Mouse (Mus musculus) MEL (cell line): Measurements from ENCODE around the gene Olfr325. TPM values are rescaled to one million over a fixed set of nuclear protein-coding genes. Genes with fewer than 3 reads are reported as not detected.

Experiments used
- DNase-seq: peaks from one replicate; pipeline ENCODE4 v3.0.0; 2011; ENCODE audit warnings: low read depth, low spot score
- H3K27ac ChIP-seq: 2 replicates; pipeline ENCODE4 v1.5.1; 2012; ENCODE audit warnings: low read depth, mild to moderate bottlenecking, control low read depth, low read length, moderate library complexity; ENCODE audit not compliant: control insufficient read depth
- H3K27me3 ChIP-seq, 2 experiments: fragments of 150-350 bp in 1 of 2; sonication (generic) in 1 of 2; 2 replicates each; pipeline ENCODE4 v1.6.1; 2012; ENCODE audit warnings: low read length in 2 of 2, mild to moderate bottlenecking in 2 of 2, improper control_type of control experiment in 1 of 2, moderate library complexity in 1 of 2; ENCODE audit not compliant: insufficient read depth in 2 of 2, control insufficient read depth in 1 of 2
- H3K36me3 ChIP-seq, 2 experiments: 2 replicates each; pipeline ENCODE4 v1.6.1; 2012 to 2014; ENCODE audit warnings: low read length in 2 of 2, improper control_type of control experiment in 1 of 2, inconsistent platforms in 1 of 2, mild to moderate bottlenecking in 1 of 2; ENCODE audit not compliant: insufficient read depth in 2 of 2, control insufficient read depth in 1 of 2
- H3K4me1 ChIP-seq, 2 experiments: fragments of 150-350 bp in 1 of 2; sonication (generic) in 1 of 2; 2 replicates each; pipeline ENCODE4 v1.6.1; 2012; ENCODE audit warnings: low read length in 2 of 2, improper control_type of control experiment in 1 of 2, mild to moderate bottlenecking in 1 of 2; ENCODE audit not compliant: insufficient read depth in 2 of 2, control insufficient read depth in 1 of 2
- H3K4me3 ChIP-seq, 2 experiments: fragments of 150-350 bp in 1 of 2; sonication (generic) in 1 of 2; 2 replicates each; pipeline ENCODE4 v1.5.1; 2012; ENCODE audit warnings: low read depth in 2 of 2, low read length in 2 of 2, mild to moderate bottlenecking in 2 of 2, moderate library complexity in 2 of 2, control low read depth in 1 of 2, improper control_type of control experiment in 1 of 2; ENCODE audit not compliant: control insufficient read depth in 1 of 2, insufficient read depth in 1 of 2
- H3K79me2 ChIP-seq: 2 replicates; pipeline ENCODE4 v1.6.1; 2012; ENCODE audit warnings: mild to moderate bottlenecking, low read length, moderate library complexity; ENCODE audit not compliant: control insufficient read depth, poor library complexity, insufficient read depth
- H3K9ac ChIP-seq: 2 replicates; pipeline ENCODE4 v1.6.1; 2012; ENCODE audit warnings: low read depth, mild to moderate bottlenecking, control low read depth, low read length, moderate library complexity; ENCODE audit not compliant: control insufficient read depth, poor library complexity, severe bottlenecking
- H3K9me3 ChIP-seq: fragments of 150-350 bp; sonication (generic); replicated peaks from 2 replicates; pipeline ENCODE4 v1.6.1; 2012; ENCODE audit warnings: mild to moderate bottlenecking, low read length, improper control_type of control experiment, moderate library complexity; ENCODE audit not compliant: insufficient read depth
- CHD2 ChIP-seq: IDR thresholded peaks from 2 replicates; pipeline ENCODE4 v1.6.1; 2011; ENCODE audit warnings: low read length, improper control_type of control experiment
- CTCF ChIP-seq, 3 experiments: IDR thresholded peaks in 2 of 3; conservative IDR thresholded peaks in 1 of 3; 2 replicates each; pipeline ENCODE4 v1.5.1; 2011 to 2012; ENCODE audit warnings: low read length in 3 of 3, low read depth in 2 of 3, mild to moderate bottlenecking in 2 of 3, improper control_type of control experiment in 1 of 3, inconsistent platforms in 1 of 3, mixed read lengths in 1 of 3, moderate library complexity in 1 of 3; ENCODE audit not compliant: control insufficient read depth in 1 of 3, insufficient read depth in 1 of 3, poor library complexity in 1 of 3, severe bottlenecking in 1 of 3
- EP300 ChIP-seq, 2 experiments: IDR thresholded peaks; 2 replicates each; pipeline ENCODE4 v1.6.1; 2011; ENCODE audit warnings: improper control_type of control experiment in 2 of 2, low read length in 2 of 2, low read depth in 1 of 2, mild to moderate bottlenecking in 1 of 2
- ETS1 ChIP-seq: IDR thresholded peaks from 2 replicates; pipeline ENCODE4 v1.6.1; 2012; ENCODE audit warnings: low read depth, mild to moderate bottlenecking, inconsistent platforms, low read length, improper control_type of control experiment, moderate library complexity
- GABPA ChIP-seq: IDR thresholded peaks from 2 replicates; pipeline ENCODE4 v1.6.1; 2012; ENCODE audit warnings: low read depth, mild to moderate bottlenecking, inconsistent platforms, low read length, improper control_type of control experiment, moderate library complexity
- HCFC1 ChIP-seq: IDR thresholded peaks from 2 replicates; pipeline ENCODE4 v1.6.1; 2012; ENCODE audit warnings: low read depth, mild to moderate bottlenecking, inconsistent platforms, low read length, improper control_type of control experiment, moderate library complexity
- MAZ ChIP-seq: IDR thresholded peaks from 2 replicates; pipeline ENCODE4 v1.6.1; 2012; ENCODE audit warnings: low read depth, mild to moderate bottlenecking, inconsistent platforms, low read length, improper control_type of control experiment
- MXI1 ChIP-seq: IDR thresholded peaks from 2 replicates; pipeline ENCODE4 v1.6.1; 2011; ENCODE audit warnings: mild to moderate bottlenecking, low read depth, low read length, improper control_type of control experiment
- MYC ChIP-seq: IDR thresholded peaks from 2 replicates; pipeline ENCODE4 v1.6.1; 2011; ENCODE audit warnings: low read depth, mild to moderate bottlenecking, low read length, improper control_type of control experiment, moderate library complexity
- NELFE ChIP-seq: IDR thresholded peaks from 2 replicates; pipeline ENCODE4 v1.6.1; 2011; ENCODE audit warnings: low read depth, low read length, improper control_type of control experiment
- POLR2A ChIP-seq, 2 experiments: IDR thresholded peaks; 2 replicates each; pipeline ENCODE4 v1.6.1; 2011 to 2012; ENCODE audit warnings: low read length in 2 of 2, mild to moderate bottlenecking in 2 of 2, control low read depth in 1 of 2, improper control_type of control experiment in 1 of 2, low read depth in 1 of 2, moderate library complexity in 1 of 2; ENCODE audit not compliant: control insufficient read depth in 1 of 2, insufficient read depth in 1 of 2, poor library complexity in 1 of 2
- POLR2AphosphoS5 ChIP-seq: IDR thresholded peaks from 2 replicates; pipeline ENCODE4 v1.6.1; 2012; ENCODE audit warnings: low read depth, borderline replicate concordance, mild to moderate bottlenecking, inconsistent platforms, low read length, moderate library complexity, mixed read lengths
- RAD21 ChIP-seq: IDR thresholded peaks from 2 replicates; pipeline ENCODE4 v1.6.1; 2011; ENCODE audit warnings: mild to moderate bottlenecking, low read depth, low read length, improper control_type of control experiment
- RCOR1 ChIP-seq: IDR thresholded peaks from 2 replicates; pipeline ENCODE4 v1.6.1; 2012; ENCODE audit warnings: low read depth, mild to moderate bottlenecking, inconsistent platforms, low read length, improper control_type of control experiment
- SIN3A ChIP-seq: IDR thresholded peaks from 2 replicates; pipeline ENCODE4 v1.6.1; 2012; ENCODE audit warnings: low read length, improper control_type of control experiment, inconsistent platforms
- TAL1 ChIP-seq: IDR thresholded peaks from 2 replicates; pipeline ENCODE4 v1.6.1; 2012; ENCODE audit warnings: mild to moderate bottlenecking, inconsistent platforms, low read length, moderate library complexity, mixed read lengths
- TCF12 ChIP-seq: IDR thresholded peaks from 2 replicates; pipeline ENCODE4 v1.6.1; 2014; ENCODE audit warnings: low read depth, mild to moderate bottlenecking, inconsistent platforms, low read length, improper control_type of control experiment, moderate library complexity
- USF1 ChIP-seq: IDR thresholded peaks from 2 replicates; pipeline ENCODE4 v1.6.1; 2014; ENCODE audit warnings: low read depth, mild to moderate bottlenecking, inconsistent platforms, low read length, improper control_type of control experiment, moderate library complexity
- USF2 ChIP-seq, 2 experiments: IDR thresholded peaks; 2 replicates each; pipeline ENCODE4 v1.6.1; 2011 to 2012; ENCODE audit warnings: improper control_type of control experiment in 2 of 2, low read length in 2 of 2, borderline replicate concordance in 1 of 2, inconsistent platforms in 1 of 2, low read depth in 1 of 2, mild to moderate bottlenecking in 1 of 2; ENCODE audit not compliant: insufficient read depth in 1 of 2
- ZC3H11A ChIP-seq: IDR thresholded peaks from 2 replicates; pipeline ENCODE4 v1.6.1; 2012; ENCODE audit warnings: low read depth, mild to moderate bottlenecking, inconsistent platforms, low read length, improper control_type of control experiment
- ZKSCAN1 ChIP-seq: IDR thresholded peaks from 2 replicates; pipeline ENCODE4 v1.6.1; 2012; ENCODE audit warnings: low read depth, mild to moderate bottlenecking, inconsistent platforms, low read length, improper control_type of control experiment, moderate library complexity
- ZNF384 ChIP-seq: IDR thresholded peaks from 2 replicates; pipeline ENCODE4 v1.6.1; 2012; ENCODE audit warnings: low read depth, mild to moderate bottlenecking, inconsistent platforms, low read length, improper control_type of control experiment
- polyA plus RNA-seq, 2 experiments: library from polyadenylated mRNA; stranded (reverse) in 1 of 2; unstranded in 1 of 2; fragments of >175 nt in 1 of 2; fragments of >200 nt in 1 of 2; gene quantifications; 2 replicates each; pipeline versions ENCODE4 v1.2.1 to v1.2.4; 2012; ENCODE audit warnings: low replicate concordance in 2 of 2, low read depth in 1 of 2; ENCODE audit not compliant: insufficient read length in 2 of 2, insufficient read depth in 1 of 2, missing spikeins in 1 of 2
- total RNA-seq: library from RNA; depleted of rRNA; stranded (reverse); fragments of 300-350 nt; gene quantifications from 2 replicates; pipeline ENCODE4 v1.2.3, GENCODE M21; 2012

Gene Olfr325
- total and polyA plus RNA-seq, 3 experiments: not detected

DNA sequence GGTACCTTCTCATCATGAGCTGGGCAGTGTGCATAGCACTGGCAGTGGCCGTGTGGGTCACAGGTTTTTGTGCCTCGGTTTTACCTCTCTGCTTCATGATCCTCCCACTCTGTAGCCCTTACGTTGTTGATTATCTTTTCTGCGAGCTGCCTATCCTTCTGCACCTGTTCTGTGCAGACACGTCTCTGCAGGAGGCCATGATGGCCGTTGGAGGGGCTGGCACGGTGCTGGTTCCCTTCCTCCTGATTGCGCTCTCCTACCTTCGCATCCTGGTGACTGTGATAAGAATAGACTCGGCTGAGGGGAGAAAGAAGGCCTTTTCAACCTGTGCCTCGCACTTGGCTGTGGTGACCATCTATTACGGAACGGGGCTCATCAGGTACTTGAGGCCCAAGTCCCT, 20.3 kb downstream of the Olfr325 start:
- peaks cover 4 to 7% of the 10 kb centered on the region in 2 experiments; a peak in 3 of 4 replicates for H3K27me3 ChIP-seq
- H3K36me3 ChIP-seq: no peaks in the 10 kb centered on the region; a peak in 1 of 4 replicates
- H3K9ac ChIP-seq: no peak overlapping the region
- DNase-seq: peak; percentile 30
- peaks cover 0 to 7% of the 10 kb centered on the region in 2 experiments; a peak in 1 of 4 replicates for H3K4me1 ChIP-seq
- no peaks in the 10 kb centered on the region for H3K79me2 ChIP-seq
- no peak overlapping the region for H3K4me3 ChIP-seq
- TF ChIP-seq TCF12: peak; percentile 62; the same call in 1 of the 2 replicates
- TF ChIP-seq RAD21: no peak
- peak in 1 of 2 experiments; percentile 64; a peak in 2 of 4 replicates for TF ChIP-seq EP300 (IDR thresholded peaks at IDR 0.05; ENCODE audit: low read depth in 1 of 2, low read length in 2 of 2)
- TF ChIP-seq TAL1: peak; percentile 43
- no peak overlapping the region for H3K27ac ChIP-seq
- no peaks in the 10 kb centered on the region for H3K9me3 ChIP-seq

DNA sequence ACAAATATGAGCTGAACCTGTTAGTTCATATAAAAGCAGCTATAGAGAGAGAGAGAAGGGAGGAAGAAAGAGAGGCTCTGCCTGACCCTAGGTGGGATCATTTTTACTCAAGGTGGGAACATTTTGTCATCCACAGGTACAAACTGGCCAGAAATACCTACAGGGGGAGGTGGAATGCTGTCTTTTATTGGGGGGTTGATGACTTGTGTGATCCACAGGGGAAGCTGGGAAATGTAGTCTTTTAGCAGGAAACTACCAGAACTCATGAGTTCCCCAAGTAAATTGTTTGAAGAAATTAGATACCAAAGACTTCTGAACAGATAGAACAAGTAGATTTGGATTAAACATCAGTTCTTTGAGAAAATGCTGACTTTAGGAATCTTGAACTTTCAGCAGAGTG, 24.5 kb downstream of the Olfr325 start:
- no peak overlapping the region for H3K4me3 ChIP-seq
- H3K79me2 ChIP-seq: no peaks in the 10 kb centered on the region
- peaks cover 0 to 5% of the 10 kb centered on the region in 2 experiments; a peak in 2 of 4 replicates for H3K36me3 ChIP-seq
- no peak overlapping the region for H3K9ac ChIP-seq
- DNase-seq: no peak
- H3K27ac ChIP-seq: no peak overlapping the region
- TF ChIP-seq HCFC1 (peak; percentile 63; the same call in 1 of the 2 replicates), GABPA (no peak)
- no peaks in the 10 kb centered on the region for H3K9me3 ChIP-seq
- H3K4me1 ChIP-seq: peaks cover 2 to 14% of the 10 kb centered on the region in 2 experiments; a peak in 1 of 4 replicates
- peaks cover 0 to 4% of the 10 kb centered on the region in 2 experiments; a peak in 2 of 4 replicates for H3K27me3 ChIP-seq

DNA sequence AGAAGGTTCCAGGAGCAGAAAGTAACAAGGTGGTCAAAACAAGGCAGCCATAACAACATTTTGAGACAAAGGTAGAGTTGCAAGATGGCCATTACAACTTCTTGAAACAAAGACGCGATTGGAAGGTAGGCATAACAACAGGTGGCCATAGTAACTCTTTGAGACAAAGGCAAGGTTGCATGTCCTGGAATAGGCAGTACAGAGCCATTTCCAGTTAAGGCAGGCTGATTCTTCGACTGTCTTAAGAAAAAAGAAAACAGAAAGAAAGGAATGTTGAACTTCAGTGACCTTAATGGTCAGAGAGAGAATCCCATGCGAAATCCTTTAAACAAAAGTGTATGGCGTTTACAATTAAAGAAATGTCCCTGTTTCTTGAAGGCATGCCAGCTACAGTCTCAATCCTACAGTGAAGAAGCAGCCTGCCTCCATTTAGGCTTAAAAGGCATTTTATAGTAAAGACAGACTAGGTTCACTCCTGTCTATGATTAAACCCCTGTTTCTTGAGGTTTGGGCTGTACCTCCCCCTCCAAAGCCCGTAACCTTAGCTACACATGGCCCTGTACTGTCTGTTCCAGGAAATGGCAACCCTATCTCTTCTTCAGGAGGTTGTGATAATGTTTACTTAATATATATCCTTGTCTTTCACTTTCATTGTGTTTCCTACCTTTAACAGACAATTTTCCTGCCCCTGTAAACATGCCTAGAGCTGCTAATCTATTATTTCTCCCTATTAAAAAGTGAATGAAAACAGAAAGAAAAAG, 25.4 kb downstream of the Olfr325 start:
- peak; percentile 49 for DNase-seq
- Histone ChIP-seq H3K27ac (no peak overlapping the region), H3K4me1 (peaks cover 2 to 9% of the 10 kb centered on the region in 2 experiments; a peak in 1 of 4 replicates), H3K36me3 (peaks cover 0 to 5% of the 10 kb centered on the region in 2 experiments; a peak in 2 of 4 replicates), H3K9me3 (no peaks in the 10 kb centered on the region), H3K27me3 (peaks cover 0 to 3% of the 10 kb centered on the region in 2 experiments; a peak in 2 of 4 replicates), H3K4me3 (peak overlapping the region in 1 of 2 experiments; percentile 31; a peak in 1 of 4 replicates), H3K9ac (no peak overlapping the region), H3K79me2 (no peaks in the 10 kb centered on the region)
- TF ChIP-seq ZC3H11A (no peak), CHD2 (no peak), TCF12 (peak; percentile 22; the same call in 1 of the 2 replicates), POLR2A (IDR thresholded peaks at IDR 0.05; ENCODE audit: control insufficient read depth in 1 of 2, insufficient read depth in 1 of 2, low read depth in 1 of 2, low read length in 2 of 2, poor library complexity in 1 of 2) (no peak), RAD21 (no peak), GABPA (no peak), ETS1 (peak; percentile 42; the same call in 1 of the 2 replicates), MAZ (no peak), CTCF (IDR thresholded peaks at IDR 0.05 in 2 of 3, conservative IDR thresholded peaks at IDR 0.05 in 1 of 3; ENCODE audit: control insufficient read depth in 1 of 3, insufficient read depth in 1 of 3, low read depth in 2 of 3, low read length in 3 of 3, poor library complexity in 1 of 3, severe bottlenecking in 1 of 3) (no peak), MYC (0 out of 2 replicates have a peak, but pooled peaks have one; percentile 40), RCOR1 (0 out of 2 replicates have a peak, but pooled peaks have one; percentile 13), NELFE (no peak), MXI1 (peak; percentile 27; the same call in 1 of the 2 replicates), SIN3A (peak; percentile 43; the same call in 1 of the 2 replicates), TAL1 (no peak), HCFC1 (no peak), ZNF384 (no peak), USF2 (IDR thresholded peaks at IDR 0.05; ENCODE audit: borderline replicate concordance in 1 of 2, insufficient read depth in 1 of 2, low read depth in 1 of 2, low read length in 2 of 2) (no peak), ZKSCAN1 (no peak), POLR2AphosphoS5 (no peak), USF1 (no peak)
